Mouse (Mus musculus) liver, embryonic 14.5 days (tissue): ENCODE measurements around the gene Plod1. TPM values are rescaled to one million over a fixed set of nuclear protein-coding genes. Genes with fewer than 3 reads are reported as not detected.

Experiments used
- ATAC-seq: fragments of 200-750 bp; cut with Nextera tagmentation; 2 replicates; pipeline ENCODE4 v1.8.0; 2017; ENCODE audit warnings: moderate number of reproducible peaks, mild to moderate bottlenecking, moderate library complexity; ENCODE audit not compliant: insufficient read depth
- DNase-seq, 3 experiments: peaks; one replicate each; pipeline ENCODE4 v3.0.0-alpha.2; 2012 to 2013; ENCODE audit warnings: low read depth in 3 of 3, low spot score in 3 of 3
- H3K27ac ChIP-seq: fragments of 300-500 bp; sonication (generic); 2 replicates; pipeline ENCODE4 v1.5.1; 2014; ENCODE audit warnings: moderate library complexity, mild to moderate bottlenecking, control low read depth, inconsistent platforms
- H3K27me3 ChIP-seq: fragments of 300-500 bp; sonication (generic); 2 replicates; pipeline ENCODE4 v1.6.1; 2014; ENCODE audit warnings: mild to moderate bottlenecking, low read length, moderate library complexity; ENCODE audit not compliant: control insufficient read depth, insufficient read depth
- H3K36me3 ChIP-seq: fragments of 300-500 bp; sonication (generic); replicated peaks from 2 replicates; pipeline ENCODE4 v1.6.1; 2014; ENCODE audit warnings: low read depth; ENCODE audit not compliant: control insufficient read depth, insufficient read depth
- H3K4me1 ChIP-seq, 2 experiments: fragments of 200-500 bp in 1 of 2; fragments of 300-500 bp in 1 of 2; sonication (generic) in 1 of 2; replicated peaks; 2 replicates each; pipeline ENCODE4 v1.6.1; 2012 to 2014; ENCODE audit warnings: antibody characterized with exemption in 1 of 2, inconsistent platforms in 1 of 2, low read length in 1 of 2; ENCODE audit not compliant: control insufficient read depth in 2 of 2, insufficient read depth in 2 of 2
- H3K4me2 ChIP-seq: fragments of 300-500 bp; sonication (generic); 2 replicates; pipeline ENCODE4 v1.6.1; 2014; ENCODE audit warnings: low read depth, mild to moderate bottlenecking, control low read depth, moderate library complexity
- H3K4me3 ChIP-seq, 2 experiments: fragments of 200-500 bp in 1 of 2; fragments of 300-500 bp in 1 of 2; sonication (generic) in 1 of 2; 2 replicates each; pipeline ENCODE4 v1.5.1; 2012 to 2014; ENCODE audit warnings: low read depth in 2 of 2, low read length in 2 of 2, mild to moderate bottlenecking in 2 of 2, control low read depth in 1 of 2, inconsistent platforms in 1 of 2, moderate library complexity in 1 of 2; ENCODE audit not compliant: insufficient read depth in 1 of 2
- H3K9ac ChIP-seq: fragments of 300-500 bp; sonication (generic); replicated peaks from 2 replicates; pipeline ENCODE4 v1.6.1; 2014; ENCODE audit warnings: mild to moderate bottlenecking, control low read depth, moderate library complexity
- H3K9me3 ChIP-seq: fragments of 300-500 bp; sonication (generic); 2 replicates; pipeline ENCODE4 v1.6.1; 2016; ENCODE audit warnings: low read length, mixed read lengths; ENCODE audit not compliant: control insufficient read depth
- CTCF ChIP-seq: IDR thresholded peaks from 2 replicates; pipeline ENCODE4 v1.5.1; 2016; ENCODE audit warnings: antibody characterized with exemption, low read depth, control low read depth
- EP300 ChIP-seq: IDR thresholded peaks from 2 replicates; pipeline ENCODE4 v1.6.1; 2016; ENCODE audit warnings: antibody characterized with exemption, low read depth
- WGBS: fragments of 180-500 bp; shearing (Covaris S2); extraction: QIAGEN DNeasy Blood & Tissue Kit; methylation state at CpG from one replicate; pipeline ENCODE4 v1.1.7; 2014; ENCODE audit not compliant: insufficient replicate concordance; 5-methylcytosine and 5-hydroxymethylcytosine counted together
- polyA plus RNA-seq, 2 experiments: library from polyadenylated mRNA; depleted of rRNA in 1 of 2; stranded (reverse) in 1 of 2; unstranded in 1 of 2; fragments of >200 nt; fragmentation: Nextera tagmentation in 1 of 2; extraction: Ambion mirVana in 1 of 2; gene quantifications; 2 replicates each; pipeline versions ENCODE4 v1.2.1 to v1.2.3; 2012 to 2014

Plod1 gene
- polyA plus RNA-seq, 2 experiments, result 15.5 to 20.2 TPM

DNA sequence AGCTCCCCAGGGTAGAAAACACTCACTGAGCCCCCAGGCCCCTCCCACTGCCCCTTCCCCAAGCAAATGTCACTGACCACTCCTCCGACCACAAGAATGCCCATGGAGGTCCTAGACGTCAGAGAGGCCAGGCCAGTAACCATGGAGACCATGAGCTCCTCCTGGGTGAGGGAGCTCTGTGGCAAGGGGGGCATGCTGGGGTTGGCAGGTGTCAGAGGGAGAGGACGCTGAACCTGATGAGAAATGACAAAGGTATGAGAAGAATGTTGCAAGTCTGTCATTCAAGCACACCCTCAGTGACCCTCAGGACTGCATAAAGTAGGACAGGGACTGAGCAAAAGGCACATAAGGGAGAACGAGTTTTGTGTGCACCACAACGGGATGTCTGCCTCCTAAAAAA lies 56.7 kb downstream of the Plod1 start:
- Histone ChIP-seq H3K9ac (no peak overlapping the region), H3K36me3 (peaks cover 20% of the 10 kb centered on the region), H3K27ac (no peak overlapping the region), H3K4me3 (no peak overlapping the region), H3K9me3 (no peaks in the 10 kb centered on the region), H3K27me3 (no peaks in the 10 kb centered on the region), H3K4me2 (no peak overlapping the region), H3K4me1 (peaks cover 0 to 4% of the 10 kb centered on the region in 2 experiments; a peak in 1 of 4 replicates)
- DNase-seq (no peak), ATAC-seq (no peak)
- no peak for TF ChIP-seq EP300
- TF ChIP-seq CTCF, result no peak
- WGBS, result 70% methylated on average over 5 of the region's 5 CpGs

DNA sequence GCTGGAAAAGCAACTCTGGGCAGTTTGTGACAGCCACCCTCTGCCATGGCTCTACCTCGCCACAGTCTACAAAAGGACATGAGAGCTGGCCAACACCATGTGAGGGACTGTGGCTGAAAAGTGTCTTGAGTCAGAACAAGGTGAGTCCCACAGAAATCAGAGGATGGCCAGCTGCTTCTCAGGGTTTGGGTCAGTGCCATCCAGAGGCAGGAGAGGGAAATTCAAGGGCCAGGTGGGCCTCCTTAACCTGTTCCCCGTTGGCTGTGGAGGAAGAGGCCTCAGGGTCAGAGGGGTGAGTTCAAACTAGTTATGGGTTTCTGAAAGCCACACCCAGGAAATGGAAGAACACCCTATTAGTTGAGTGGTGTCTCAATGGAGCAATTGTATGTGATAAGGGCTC lies 57.1 kb downstream of the Plod1 start:
- H3K4me3 ChIP-seq, result no peak overlapping the region
- H3K9me3 ChIP-seq, result no peaks in the 10 kb centered on the region
- no peak for ATAC-seq
- peaks cover 23% of the 10 kb centered on the region for H3K36me3 ChIP-seq
- 45% methylated on average over 2 of the region's 2 CpGs for WGBS
- H3K4me1 ChIP-seq, result peaks cover 0 to 4% of the 10 kb centered on the region in 2 experiments; a peak in 1 of 4 replicates
- DNase-seq, result no peak
- H3K27me3 ChIP-seq, result no peaks in the 10 kb centered on the region
- H3K27ac ChIP-seq, result no peak overlapping the region
- no peak overlapping the region for H3K9ac ChIP-seq
- TF ChIP-seq CTCF, result no peak
- no peak for TF ChIP-seq EP300
- no peak overlapping the region for H3K4me2 ChIP-seq

DNA sequence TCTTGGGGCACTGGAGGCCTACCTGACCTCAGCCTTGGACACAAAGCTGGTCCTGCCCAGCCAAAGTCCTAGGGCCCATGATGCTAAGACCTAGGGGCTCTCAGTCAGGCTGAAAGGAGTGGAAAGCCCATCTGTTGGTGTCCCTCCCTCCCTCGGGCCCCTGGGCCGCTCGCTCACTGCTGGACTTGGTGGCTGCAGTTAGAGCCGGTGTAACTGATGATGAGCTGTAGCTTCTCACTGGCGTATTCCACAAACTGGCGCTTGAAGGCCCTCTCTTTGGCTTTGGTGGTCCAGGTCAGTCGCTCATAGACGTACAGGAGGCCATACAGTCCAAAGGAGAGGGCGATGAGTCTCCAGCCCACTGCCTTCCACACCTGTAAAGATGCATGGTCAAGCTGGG lies 58.0 kb downstream of the Plod1 start:
- TF ChIP-seq CTCF (no peak), EP300 (no peak)
- peaks cover 28% of the 10 kb centered on the region for H3K36me3 ChIP-seq
- no peak overlapping the region for H3K27ac ChIP-seq
- peaks cover 0 to 4% of the 10 kb centered on the region in 2 experiments; a peak in 1 of 4 replicates for H3K4me1 ChIP-seq
- ATAC-seq (no peak), DNase-seq (no peak)
- H3K27me3 ChIP-seq, result no peaks in the 10 kb centered on the region
- 77% methylated on average over 9 of the region's 9 CpGs for whole genome bisulfite sequencing
- H3K4me3 ChIP-seq, result no peak overlapping the region
- H3K9ac ChIP-seq, result no peak overlapping the region
- no peaks in the 10 kb centered on the region for H3K9me3 ChIP-seq
- no peak overlapping the region for H3K4me2 ChIP-seq

DNA sequence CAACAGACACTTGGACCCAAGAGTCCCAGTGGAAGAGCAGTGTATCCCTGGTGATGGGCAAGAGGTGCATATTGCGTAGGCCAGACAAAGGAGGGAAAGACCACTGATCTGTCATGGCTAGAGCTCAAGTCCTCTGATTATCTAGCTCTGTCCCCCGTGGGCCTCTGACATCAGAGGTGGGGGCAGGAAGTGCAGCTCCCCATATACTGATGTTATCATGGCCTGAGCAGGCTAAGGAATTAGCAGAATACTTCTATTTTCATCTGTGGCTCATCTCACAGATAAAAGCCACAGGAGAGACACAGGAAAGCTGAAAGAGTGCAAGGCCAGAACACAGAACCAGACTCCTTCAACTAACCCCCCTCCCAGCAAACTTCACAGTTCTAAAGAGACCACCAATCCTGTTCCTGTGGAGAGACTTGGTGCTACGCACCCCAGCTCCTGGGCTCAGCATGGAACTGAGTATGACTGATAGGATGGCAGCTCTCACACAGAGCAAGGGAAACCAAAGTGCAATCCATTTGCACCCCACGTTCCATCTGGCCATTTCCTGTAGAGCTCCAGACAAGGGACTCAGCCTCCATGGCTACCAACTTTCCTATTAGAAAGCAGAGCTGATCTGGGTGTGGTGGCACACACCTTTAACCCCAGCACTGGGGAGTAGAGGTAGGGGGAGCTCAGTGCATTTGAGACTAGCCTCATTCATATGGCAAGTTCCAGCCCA lies 60.6 kb downstream of the Plod1 start:
- no peak for DNase-seq
- Histone ChIP-seq H3K9ac (no peak overlapping the region), H3K9me3 (no peaks in the 10 kb centered on the region), H3K4me1 (peaks cover 0 to 4% of the 10 kb centered on the region in 2 experiments; a peak in 1 of 4 replicates), H3K36me3 (peaks cover 25% of the 10 kb centered on the region), H3K27ac (no peak overlapping the region), H3K4me3 (no peak overlapping the region), H3K27me3 (no peaks in the 10 kb centered on the region), H3K4me2 (no peak overlapping the region)
- no peak for ATAC-seq
- TF ChIP-seq EP300 (no peak), CTCF (no peak)
- WGBS, result 38% methylated on average over 4 of the region's 4 CpGs

DNA sequence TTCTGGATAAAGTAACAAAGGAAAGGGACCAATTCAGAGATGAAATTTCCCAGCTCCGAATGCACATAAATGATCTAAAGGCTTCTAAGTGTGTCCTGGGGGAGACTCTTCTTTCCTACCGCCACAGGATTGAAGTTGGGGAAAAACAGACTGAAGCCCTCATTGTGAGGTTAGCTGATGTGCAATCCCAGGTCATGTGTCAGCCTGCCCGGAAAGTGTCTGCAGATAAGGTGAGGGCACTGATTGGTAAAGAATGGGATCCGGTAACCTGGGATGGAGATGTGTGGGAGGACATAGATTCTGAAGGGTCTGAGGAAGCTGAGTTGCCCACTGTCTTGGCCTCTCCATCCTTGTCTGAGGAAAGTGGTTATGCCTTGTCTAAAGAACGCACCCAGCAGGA lies 67.3 kb downstream of the Plod1 start:
- H3K9ac ChIP-seq, result peak overlapping the region; percentile 85
- no peak for ATAC-seq
- H3K4me3 ChIP-seq, result peak overlapping the region; percentile 89 to 94
- H3K4me2 ChIP-seq, result peak overlapping the region; percentile 96
- H3K9me3 ChIP-seq, result no peaks in the 10 kb centered on the region
- H3K27me3 ChIP-seq, result no peaks in the 10 kb centered on the region
- DNase-seq, result no peak
- peak overlapping the region; percentile 64 for H3K27ac ChIP-seq
- peaks cover 14 to 26% of the 10 kb centered on the region in 2 experiments for H3K4me1 ChIP-seq
- H3K36me3 ChIP-seq, result peaks cover 13% of the 10 kb centered on the region
- WGBS, result 8% methylated on average over 5 of the region's 5 CpGs
- TF ChIP-seq EP300 (no peak), CTCF (no peak)
